In genomic region chr5:115058584-115059297, GRCm38 (mm10) we compare ENCODE assay signal across 15 mouse cellular contexts. TPM values are rescaled to one million over a fixed set of nuclear protein-coding genes. Genes with fewer than 3 reads are reported as not detected.
A peak's percentile ranks its signal among the peaks of the same experiment; 100 is the strongest.
DNase-seq lines count a peak whose midpoint lies in the region; ATAC-seq lines count a peak whose summit lies in the region.
"Had no signal": no experiment of that assay in that cellular context is flagged by ENCODE, and none has a peak within 500 bp of the region (broad histone marks: within the 10 kb centered on the region; RNA-seq: fewer than 3 reads in every experiment).

No protein-coding gene starts in this region.

- H3K4me1 ChIP-seq in heart, embryonic 15.5 days (replicated peaks) = peaks cover 30% of the 10 kb centered on the region
- H3K4me1 ChIP-seq in intestine, embryonic 16.5 days (ENCODE audit: control insufficient read depth, insufficient read depth, low read length) = peaks cover 20% of the 10 kb centered on the region
- peaks cover 8% of the 10 kb centered on the region for H3K4me1 ChIP-seq in hindbrain, embryonic 13.5 days (replicated peaks)

- no peaks in the 10 kb centered on the region for H3K9me3 ChIP-seq in heart, embryonic 15.5 days (replicated peaks)
- H3K9me3 ChIP-seq in intestine, embryonic 16.5 days (ENCODE audit: control insufficient read depth, low read length) = no peaks in the 10 kb centered on the region
- H3K9me3 ChIP-seq in hindbrain, embryonic 13.5 days = no peaks in the 10 kb centered on the region
- H3K9me3 ChIP-seq: embryonic facial prominence, embryonic 10.5 days; forebrain, embryonic 15.5 days had no signal

- intact Hi-C loops in heart, postnatal 25 days (cut with DNase I) = no loop called here

- no peak overlapping the region for H3K4me2 ChIP-seq in heart, embryonic 15.5 days
- no peak overlapping the region for H3K4me2 ChIP-seq in intestine, embryonic 16.5 days (ENCODE audit: low read depth, low read length)
- no peak overlapping the region for H3K4me2 ChIP-seq in hindbrain, embryonic 13.5 days
- H3K4me2 ChIP-seq: forebrain, embryonic 15.5 days had no signal

- H3K9ac ChIP-seq in heart, embryonic 15.5 days = no peak overlapping the region
- no peak overlapping the region for H3K9ac ChIP-seq in intestine, embryonic 16.5 days (ENCODE audit: low read depth, low read length)
- H3K9ac ChIP-seq in hindbrain, embryonic 13.5 days = no peak overlapping the region
- H3K9ac ChIP-seq: forebrain, embryonic 15.5 days had no signal

- H3K27ac ChIP-seq in heart, embryonic 15.5 days = peak overlapping the region; percentile 45
- no peak overlapping the region for H3K27ac ChIP-seq in intestine, embryonic 16.5 days (ENCODE audit: low read length)
- no peak overlapping the region for H3K27ac ChIP-seq in hindbrain, embryonic 13.5 days
- H3K27ac ChIP-seq: embryonic facial prominence, embryonic 10.5 days; forebrain, embryonic 15.5 days had no signal

- peaks cover 16% of the 10 kb centered on the region for H3K36me3 ChIP-seq in heart, embryonic 15.5 days
- 0 out of 2 replicates have a peak, but pooled peaks cover 2% of the 10 kb centered on the region for H3K36me3 ChIP-seq in intestine, embryonic 16.5 days (ENCODE audit: control insufficient read depth, insufficient read depth, low read length)
- H3K36me3 ChIP-seq in hindbrain, embryonic 13.5 days = no peaks in the 10 kb centered on the region

- H3K27me3 ChIP-seq in heart, embryonic 15.5 days = no peaks in the 10 kb centered on the region
- H3K27me3 ChIP-seq in intestine, embryonic 16.5 days (replicated peaks; ENCODE audit: control insufficient read depth, insufficient read depth, low read length) = no peaks in the 10 kb centered on the region
- no peaks in the 10 kb centered on the region for H3K27me3 ChIP-seq in hindbrain, embryonic 13.5 days
- H3K27me3 ChIP-seq: forebrain, embryonic 15.5 days had no signal

- no peak overlapping the region for H3K4me3 ChIP-seq in heart, embryonic 15.5 days
- H3K4me3 ChIP-seq in intestine, embryonic 16.5 days (ENCODE audit: low read length) = no peak overlapping the region
- no peak overlapping the region for H3K4me3 ChIP-seq in hindbrain, embryonic 13.5 days
- H3K4me3 ChIP-seq: embryonic facial prominence, embryonic 10.5 days; forebrain, embryonic 15.5 days had no signal

- ATAC-seq in heart, embryonic 15.5 days (replicated peaks; ENCODE audit: insufficient number of reproducible peaks, insufficient read depth, low FRiP score, low read depth) = no peak
- peak; percentile 70; the same call in 1 of the 2 replicates for ATAC-seq in intestine, embryonic 16.5 days
- ATAC-seq in megakaryocyte-erythroid progenitor cell, adult 5-6 weeks (replicated peaks; ENCODE audit: low FRiP score, low TSS enrichment, poor library complexity, severe bottlenecking) = peak; percentile 46
- ATAC-seq in hindbrain, embryonic 13.5 days (ENCODE audit: low FRiP score) = no peak
- ATAC-seq: forebrain, embryonic 15.5 days had no signal

- 28% methylated on average over 7 of the region's 7 CpGs for WGBS in heart, embryonic 15.5 days
- 68% methylated on average over 7 of the region's 7 CpGs for WGBS in intestine, embryonic 16.5 days
- WGBS in hindbrain, embryonic 13.5 days = 89% methylated on average over 7 of the region's 7 CpGs

- no peak for DNase-seq in heart, postnatal 25 days (ENCODE audit: low spot score)
- DNase-seq in MEL-GATA-1-ER (ENCODE audit: extremely low read depth, low read depth) = peak; percentile 94
- no peak for DNase-seq in lung, postnatal 36 days
- DNase-seq in retina, embryonic 14.5 days (ENCODE audit: low spot score) = no peak
- DNase-seq: heart, postnatal 14 days; layer of hippocampus, postnatal 36 days; lung, adult 2 months; thymus, postnatal 4 days had no signal

RNA-seq across cellular contexts. Expression of gene Gm10401, which starts 39.4 kb away (rescaled TPM):
- polyA plus RNA-seq in heart, embryonic 15.5 days (2015; fragmentation: Nextera tagmentation; extraction: Ambion mirVana) = 13.5 and 17.4 TPM in 2 replicates
- total RNA-seq in heart, postnatal 25 days (2021) = not detected
- 17.6 and 22.0 TPM in 2 replicates for polyA plus RNA-seq in intestine, embryonic 16.5 days (2015; fragmentation: Nextera tagmentation; extraction: Ambion mirVana)
- total RNA-seq in megakaryocyte-erythroid progenitor cell, adult 5-6 weeks (2014; fragmentation: Nextera tagmentation) = not detected in 2 replicates
- total RNA-seq in megakaryocyte-erythroid progenitor cell, adult 5-6 weeks (2017) = 6.0 TPM in 1 of 2 replicates, not detected in the other
- polyA plus RNA-seq in hindbrain, embryonic 13.5 days (2015; fragmentation: Nextera tagmentation; extraction: Ambion mirVana) = 42.7 and 44.4 TPM in 2 replicates
- total RNA-seq: heart, postnatal 14 days; layer of hippocampus, postnatal 36 days; midbrain, postnatal 0 days had no signal
- polyA plus RNA-seq: lung, adult 2 months had no signal

RNA-seq across cellular contexts. Expression of gene Sppl3, which starts 47.8 kb away (rescaled TPM):
- polyA plus RNA-seq in heart, embryonic 15.5 days (2015; fragmentation: Nextera tagmentation; extraction: Ambion mirVana) = 17.8 and 22.4 TPM in 2 replicates
- total RNA-seq in heart, postnatal 25 days (2021) = 10 to 100 TPM; 34.8 to 35.5 TPM
- polyA plus RNA-seq in intestine, embryonic 16.5 days (2015; fragmentation: Nextera tagmentation; extraction: Ambion mirVana) = 8.1 and 8.6 TPM in 2 replicates
- 47.2 and 47.5 TPM in 2 replicates for total RNA-seq in megakaryocyte-erythroid progenitor cell, adult 5-6 weeks (2014; fragmentation: Nextera tagmentation)
- total RNA-seq in megakaryocyte-erythroid progenitor cell, adult 5-6 weeks (2017) = 20.0 and 23.0 TPM in 2 replicates
- polyA plus RNA-seq in hindbrain, embryonic 13.5 days (2015; fragmentation: Nextera tagmentation; extraction: Ambion mirVana) = 15.8 and 16.5 TPM in 2 replicates

Comparison
In these comparisons a context has a peak if more than half of its experiments do, and no peak if none do; other contexts are left out.
1. ATAC-seq: peak in intestine, embryonic 16.5 days (single experiment) and megakaryocyte-erythroid progenitor cell, adult 5-6 weeks (single experiment); none in heart, embryonic 15.5 days (single experiment) and hindbrain, embryonic 13.5 days (single experiment).